Mouse (Mus musculus) 3T3-L1 (cell line): ENCODE data around the gene Gm12790.
"Not testable (repeated sequence)": the region's sequence is repeated elsewhere in the genome, so short reads cannot be mapped to it uniquely, and the experiment has no call there.

Experiments used
- DNase-seq: peaks from one replicate; pipeline ENCODE4 v3.0.0-alpha.2; 2015; ENCODE audit warnings: low read depth, low spot score

The Gm12790 gene

DNA sequence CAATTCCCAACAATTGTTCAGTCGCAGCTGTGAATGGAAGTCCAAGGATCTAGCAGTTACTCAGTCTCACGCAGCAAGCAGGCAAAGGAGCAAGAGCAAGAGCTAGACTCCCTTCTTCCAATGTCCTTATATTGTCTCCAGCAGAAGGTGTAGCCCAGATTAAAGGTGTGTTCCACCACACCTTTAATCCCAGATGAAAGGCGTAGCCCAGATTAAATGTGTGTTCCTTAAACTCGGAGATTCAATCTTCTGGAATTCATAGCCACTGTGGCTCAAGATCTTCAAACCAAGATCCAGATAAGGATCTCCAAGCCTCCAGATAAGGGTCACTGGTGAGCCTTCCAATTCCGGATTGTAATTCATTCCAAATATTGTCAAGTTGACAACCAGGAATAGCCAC is at the start of gene Gm12790:
Gene Gm12790 (minus strand): TSS at position 101 of the 400 bp plus-strand sequence.
- not testable (repeated sequence) for DNase-seq

DNA sequence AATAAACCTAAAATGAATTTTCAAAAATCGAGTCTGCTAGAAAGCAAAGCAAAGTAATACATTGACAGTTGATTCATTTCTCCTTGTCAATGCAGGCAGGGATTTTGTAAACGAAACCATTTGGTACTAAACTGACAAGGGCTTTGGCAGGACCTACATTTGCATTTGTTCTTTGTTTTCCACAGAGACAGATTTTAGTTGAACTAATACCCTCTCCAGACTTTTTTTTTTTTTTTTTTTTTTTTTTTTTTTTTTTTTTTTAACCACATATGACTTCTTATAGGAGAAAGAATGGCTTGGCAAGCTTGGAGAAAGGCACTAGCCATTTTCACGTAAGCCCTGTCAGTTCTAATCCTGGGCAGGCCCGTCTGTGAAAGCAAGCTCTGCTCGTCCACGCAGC is 45.8 kb upstream of the Gm12790 start:
- DNase-seq: no peak

DNA sequence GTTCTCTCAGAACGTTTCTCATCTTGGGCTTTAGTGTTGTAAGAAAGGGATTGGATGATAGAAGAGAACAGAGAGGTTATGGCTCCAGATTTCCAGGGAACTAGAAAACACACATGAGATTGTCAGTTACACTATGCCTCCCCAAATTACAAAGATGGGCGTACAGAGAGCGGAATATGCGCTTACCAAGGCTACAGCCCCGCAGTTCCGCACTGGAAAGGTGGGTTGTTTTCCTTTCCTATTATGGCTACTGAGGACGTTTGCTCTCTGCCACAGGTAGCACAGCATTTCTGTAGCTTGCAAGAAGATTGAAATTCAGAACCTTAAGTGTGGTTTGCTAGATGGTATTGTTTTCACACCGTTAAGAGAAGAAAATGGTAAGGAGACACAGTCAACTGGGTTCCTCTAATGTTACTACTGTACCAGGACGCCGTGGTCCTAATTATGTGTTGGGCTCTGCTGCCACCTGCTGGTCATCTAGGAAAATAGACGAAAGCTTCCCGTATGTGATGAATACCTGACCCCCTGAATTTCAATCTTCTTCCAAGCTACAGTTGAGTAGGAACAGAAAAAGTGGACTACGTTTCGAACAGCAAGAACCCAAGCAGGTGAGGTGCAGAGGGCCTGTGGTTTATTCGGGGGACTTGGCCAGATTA is 17.5 kb upstream of the Gm12790 start:
- peak; percentile 80 for DNase-seq

DNA sequence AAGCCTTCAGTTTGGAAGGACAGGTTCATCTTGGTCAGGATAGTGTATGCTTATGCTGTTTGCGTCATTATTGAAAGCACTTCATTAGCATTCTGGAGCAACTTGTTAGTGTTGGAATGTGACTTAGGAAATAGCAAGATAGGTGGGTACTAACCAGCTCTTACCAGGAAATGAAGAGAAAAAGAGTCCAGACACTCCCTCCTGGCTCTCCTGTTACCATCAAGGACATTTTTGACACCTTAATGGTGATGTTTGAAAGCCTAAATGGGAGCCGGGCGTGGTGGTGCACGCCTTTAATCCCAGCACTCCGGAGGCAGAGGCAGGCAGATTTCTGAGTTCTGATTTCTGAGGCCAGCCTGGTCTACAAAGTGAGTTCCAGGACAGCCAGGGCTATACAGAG is 16.6 kb upstream of the Gm12790 start:
- DNase-seq: no peak

DNA sequence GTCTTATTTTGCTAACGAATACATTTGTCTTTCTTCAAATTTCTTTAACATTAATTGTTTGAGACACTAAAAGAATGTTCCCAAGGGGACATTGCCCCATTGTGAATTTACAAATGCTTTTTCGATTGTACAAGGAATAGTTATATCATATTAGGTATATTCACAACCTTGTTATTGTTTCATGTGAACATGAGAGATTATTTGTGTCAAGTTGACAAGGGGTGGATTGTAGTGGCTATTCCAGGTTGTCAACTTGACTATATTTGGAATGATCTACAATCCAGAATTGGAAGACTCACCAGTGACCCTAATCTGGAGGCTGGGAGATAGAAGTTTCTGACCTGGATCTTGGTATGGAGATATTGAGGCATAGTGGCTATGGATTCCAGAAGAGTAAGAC is 5.5 kb upstream of the Gm12790 start, which contains the start of gene Gm12789:
Gene Gm12789 (plus strand): TSS at position 301 of the 400 bp plus-strand sequence.
- not testable (repeated sequence) for DNase-seq

DNA sequence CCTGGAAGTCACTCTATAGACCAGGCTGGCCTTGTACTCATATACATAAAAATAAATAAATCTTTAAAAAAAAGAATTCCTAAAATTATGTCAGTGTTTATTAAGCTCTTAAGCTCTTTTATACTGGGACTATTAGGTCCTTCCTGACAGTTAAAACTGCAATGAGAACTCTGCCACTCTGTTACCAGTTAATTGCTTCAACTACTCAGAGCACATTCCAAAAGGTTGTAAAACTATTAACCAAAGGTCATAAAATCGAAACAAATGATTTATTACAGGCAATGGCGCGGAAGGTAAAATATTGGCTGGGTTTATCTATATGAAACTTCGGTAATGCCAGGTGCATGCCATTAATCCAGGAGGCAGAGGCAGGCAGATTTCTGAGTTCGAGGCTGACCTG is 4.8 kb upstream of the Gm12790 start:
- DNase-seq: no peak

DNA sequence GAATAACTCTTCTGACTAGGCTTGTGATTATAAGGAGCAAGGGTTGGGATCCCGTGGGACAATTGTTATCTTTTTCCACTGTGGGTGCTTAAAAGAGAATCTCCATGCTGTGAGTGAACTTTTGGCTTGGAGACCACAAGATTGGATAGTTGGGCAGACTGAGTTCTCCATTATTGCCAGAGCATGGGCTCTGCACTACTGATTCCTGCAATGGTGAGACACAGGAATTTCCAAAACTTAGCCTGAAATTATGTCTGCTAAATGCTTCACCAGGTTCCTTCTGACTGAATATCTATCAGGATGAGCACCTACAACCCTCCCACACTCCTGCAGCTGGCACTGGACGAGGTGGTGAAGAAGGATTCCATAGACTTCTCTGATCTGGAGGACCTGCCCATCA is 40.7 kb downstream of the Gm12790 start, which contains the start of gene Gm12794:
Gene Gm12794 (plus strand): TSS at position 301 of the 400 bp plus-strand sequence.
- DNase-seq: not testable (repeated sequence)
